Mouse (Mus musculus) right cerebral cortex, postnatal 14 days (tissue): ENCODE measurements around the gene Crtap.

Experiments used
- DNase-seq: peaks from one replicate; pipeline ENCODE4 v3.0.0; 2022

Crtap gene

DNA sequence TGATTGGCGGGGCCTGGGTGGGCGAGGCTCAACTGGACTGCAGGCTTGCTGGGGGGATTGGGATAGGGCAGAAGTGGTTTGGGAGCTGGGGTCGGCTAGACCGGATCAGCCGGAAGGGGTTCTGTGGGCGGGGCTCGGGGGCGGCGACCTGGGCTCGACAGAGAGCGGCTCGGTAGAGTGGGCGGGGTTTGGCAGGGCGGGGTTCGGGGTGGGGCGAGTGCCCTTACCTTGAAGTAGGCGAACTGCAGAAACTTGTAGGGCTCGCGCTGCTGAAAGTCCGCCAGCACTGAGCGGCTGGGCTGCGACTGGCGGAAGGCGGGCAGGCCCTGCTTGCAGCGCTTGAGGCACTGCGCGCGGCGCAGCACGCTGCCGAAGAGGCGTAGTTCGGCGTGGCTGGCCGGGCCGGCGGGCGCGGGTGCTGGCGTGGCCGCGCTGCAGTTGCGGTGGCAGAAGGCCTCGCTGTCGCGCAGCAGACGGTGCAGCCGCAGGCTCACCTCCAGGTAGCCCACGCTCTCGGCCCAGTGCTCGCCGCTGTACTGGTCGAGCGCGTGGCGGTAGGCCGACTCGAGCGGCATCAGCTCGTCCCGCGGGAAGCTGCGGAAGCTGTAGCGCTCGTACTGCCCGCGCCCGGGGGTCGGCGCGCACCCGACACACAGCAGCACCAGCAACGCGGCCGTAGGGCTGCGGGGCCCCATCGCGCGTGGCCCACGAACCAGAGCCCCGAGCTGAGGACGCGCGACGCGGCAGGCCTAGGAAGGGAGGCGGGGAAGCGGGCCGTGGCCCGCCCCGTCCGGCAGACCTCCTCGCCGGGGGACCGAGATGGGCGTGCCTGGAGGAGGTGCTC is at the start of gene Crtap:
Crtap (minus strand) TSS at position 771 of the 844 bp plus-strand sequence.
- DNase-seq: peak; percentile 33

- no peak for DNase-seq
Observed at GRCm38 (mm10) chr9:114435668-114436067, 45.2 kb upstream of the Crtap start.

DNA sequence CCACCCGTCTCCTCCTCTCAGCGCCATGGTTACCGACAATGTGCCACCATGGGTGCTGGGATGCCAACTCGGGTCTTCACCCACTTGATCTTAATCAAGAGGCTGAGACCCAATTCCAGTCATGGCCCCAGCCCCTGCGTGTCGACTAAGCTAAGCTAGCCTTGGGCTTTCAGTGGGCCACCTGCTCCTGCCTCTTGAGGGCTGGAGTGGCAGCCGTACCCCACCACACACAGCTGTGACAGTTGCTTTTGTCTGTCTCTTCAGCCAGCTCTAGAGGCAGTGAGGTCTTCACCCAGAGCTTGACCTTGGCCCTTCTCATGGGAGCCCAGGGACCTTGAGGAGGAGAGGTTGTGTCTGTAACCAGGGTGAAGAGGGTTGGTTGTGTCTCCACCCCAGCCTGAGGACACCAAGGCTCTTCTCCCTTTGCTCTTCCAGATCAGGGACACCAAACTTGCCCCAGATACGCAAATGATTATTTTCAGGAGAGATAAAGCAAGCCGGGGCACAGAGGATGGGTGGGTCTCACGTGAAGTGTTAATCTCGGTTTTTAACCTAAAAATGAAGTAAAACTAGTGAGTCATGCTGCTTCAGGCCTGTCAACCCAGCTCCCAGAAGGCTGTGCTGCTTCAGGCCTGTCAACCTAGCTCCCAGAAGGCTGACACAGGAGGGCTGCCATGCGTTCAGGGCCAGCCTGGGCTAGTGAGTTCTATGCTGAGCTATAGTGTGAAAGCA is 37.8 kb upstream of the Crtap start:
- no peak for DNase-seq

DNA sequence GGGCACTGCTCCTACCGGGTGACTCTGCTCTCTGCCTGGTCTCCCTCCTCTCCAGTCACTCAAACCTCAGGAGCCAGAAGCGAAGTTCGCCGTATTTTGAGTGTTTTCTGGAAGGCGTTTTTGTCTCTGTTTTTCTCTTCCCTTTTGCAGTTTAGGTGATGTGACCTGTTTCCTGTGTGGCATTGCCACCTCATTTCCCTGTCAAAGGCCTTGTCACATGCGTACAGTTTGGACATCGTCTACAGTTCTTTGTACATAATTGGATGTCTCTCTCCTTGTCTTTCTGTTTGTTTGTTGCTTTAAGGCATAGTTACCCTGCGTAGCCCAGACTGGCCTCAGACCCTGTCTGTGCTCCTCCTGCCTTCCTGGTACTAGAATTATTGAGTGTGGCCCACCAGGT is 37.0 kb upstream of the Crtap start:
- DNase-seq: no peak

DNA sequence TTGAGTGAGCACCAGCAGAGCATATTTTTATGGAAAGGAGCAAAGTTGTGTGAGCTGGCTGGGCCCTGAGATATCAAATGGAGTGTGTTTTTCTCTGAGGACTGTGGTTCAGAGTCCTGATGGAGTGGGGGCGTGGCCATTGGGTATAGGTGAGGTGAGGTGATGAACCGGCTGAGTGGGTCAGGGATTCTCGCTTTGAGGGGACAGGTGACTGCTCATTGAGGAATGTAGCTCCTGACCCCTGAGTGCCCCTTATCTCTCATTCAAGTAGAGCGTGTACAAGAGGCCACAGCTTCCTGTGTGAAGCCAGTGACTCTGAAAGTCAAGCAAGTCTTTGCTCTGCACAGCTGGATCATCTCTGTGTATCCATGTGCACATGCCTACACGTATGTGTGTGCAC is 35.7 kb upstream of the Crtap start:
- DNase-seq: no peak

- no peak for DNase-seq
Observed at GRCm38 (mm10) chr9:114425576-114425975, 35.1 kb upstream of the Crtap start.

DNA sequence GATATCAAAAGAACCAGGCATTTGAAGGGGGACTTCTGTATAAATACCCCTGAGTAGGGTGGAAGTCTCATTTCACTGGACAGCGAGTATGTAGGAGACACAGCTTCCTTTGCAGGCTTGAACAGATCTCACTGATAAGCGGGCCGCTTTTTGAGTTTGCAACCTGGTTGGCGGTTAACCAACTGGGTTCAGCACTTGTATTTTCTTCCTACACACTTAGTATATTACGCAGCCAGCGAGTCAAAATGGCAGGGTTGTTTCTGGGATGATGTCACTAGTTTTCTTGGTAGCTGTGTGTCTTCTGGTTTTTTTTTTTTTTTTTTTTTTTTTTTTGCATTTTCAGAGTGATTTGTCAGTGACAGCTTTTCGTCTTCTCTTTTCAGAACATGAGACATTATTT is 31.3 kb upstream of the Crtap start:
- no peak for DNase-seq

GRCm38 (mm10) chr9:114421045-114421444 is 30.6 kb upstream of the Crtap start:
- DNase-seq: no peak

GRCm38 (mm10) chr9:114420443-114420842 is 30.0 kb upstream of the Crtap start:
- no peak for DNase-seq

DNA sequence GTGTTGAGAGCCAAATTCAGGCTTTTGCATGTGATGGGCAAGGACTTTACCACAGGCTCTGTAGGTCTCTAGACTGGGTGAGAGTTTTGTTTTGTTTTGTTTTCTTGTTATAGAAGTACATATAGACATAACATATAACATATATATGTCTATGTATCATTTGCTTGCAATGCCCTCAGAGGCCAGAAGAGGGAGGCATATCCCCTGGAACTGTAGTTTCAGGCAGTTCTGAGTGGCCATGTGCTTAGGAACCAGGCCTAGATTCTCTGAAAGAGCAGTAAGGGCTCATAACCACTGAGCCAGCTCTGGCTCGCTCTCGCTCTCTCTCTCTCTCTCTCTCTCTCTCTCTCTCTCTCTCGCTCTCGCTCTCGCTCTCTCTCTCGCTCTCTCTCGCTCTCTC is 27.7 kb upstream of the Crtap start:
- peak; percentile 51 for DNase-seq

DNA sequence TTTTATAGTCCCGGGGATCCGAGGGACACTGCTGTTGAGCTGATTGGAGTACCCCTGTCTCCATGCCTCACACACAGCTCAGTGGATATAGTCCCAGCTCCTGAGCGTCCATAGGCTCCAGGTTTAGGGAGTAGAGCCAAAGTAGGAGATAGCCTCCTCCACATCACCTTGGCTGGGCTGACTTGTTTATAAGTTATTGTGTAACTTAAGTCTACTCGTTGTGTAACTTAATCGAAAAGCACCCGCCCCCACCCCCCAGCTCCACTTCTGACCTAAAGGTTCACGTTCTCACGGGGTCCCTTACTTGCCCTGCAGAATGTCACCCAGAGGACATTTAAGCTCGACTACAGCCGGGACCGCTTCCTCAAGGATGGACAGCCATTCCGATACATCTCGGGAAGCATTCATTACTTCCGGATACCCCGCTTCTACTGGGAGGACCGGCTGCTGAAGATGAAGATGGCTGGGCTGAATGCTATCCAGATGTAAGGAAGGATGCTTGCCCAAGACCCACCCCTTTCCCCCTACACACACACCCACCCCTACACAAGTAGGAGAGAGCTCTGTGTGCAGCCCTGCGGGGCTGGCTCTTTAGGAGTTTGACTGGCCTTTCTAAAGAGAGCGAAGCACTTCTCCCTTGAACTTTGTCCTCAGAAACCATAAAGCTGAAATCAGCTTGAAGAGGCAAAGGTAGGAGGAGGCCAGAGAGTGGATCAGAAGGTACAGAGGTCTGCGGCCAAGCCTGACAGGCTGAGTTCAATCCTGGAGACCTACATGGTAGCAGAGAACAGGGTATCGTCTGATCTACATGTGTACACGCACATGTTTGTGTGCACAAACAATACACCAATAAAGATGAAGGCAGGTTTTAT is 26.4 kb upstream of the Crtap start:
- DNase-seq: no peak

DNA sequence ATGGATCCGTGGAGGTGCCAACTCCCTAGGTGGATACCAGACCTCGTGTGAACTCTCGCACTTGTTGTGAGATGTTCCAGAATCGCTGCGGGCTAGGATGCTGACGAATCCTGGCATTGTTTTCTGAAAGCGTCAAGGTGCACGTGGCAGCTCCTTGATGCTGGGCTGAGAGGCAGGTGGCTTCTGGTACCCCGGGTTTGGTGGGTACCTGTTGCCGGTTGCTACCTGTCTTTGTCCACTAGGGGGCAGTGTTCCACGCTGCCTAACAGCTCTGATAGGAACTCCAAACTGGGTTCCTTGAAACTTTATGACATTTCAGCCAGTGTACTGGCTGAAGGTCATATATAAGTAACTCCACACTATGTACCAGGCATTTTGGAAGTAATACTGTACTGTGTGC is 25.2 kb upstream of the Crtap start:
- DNase-seq: peak; percentile 48

DNA sequence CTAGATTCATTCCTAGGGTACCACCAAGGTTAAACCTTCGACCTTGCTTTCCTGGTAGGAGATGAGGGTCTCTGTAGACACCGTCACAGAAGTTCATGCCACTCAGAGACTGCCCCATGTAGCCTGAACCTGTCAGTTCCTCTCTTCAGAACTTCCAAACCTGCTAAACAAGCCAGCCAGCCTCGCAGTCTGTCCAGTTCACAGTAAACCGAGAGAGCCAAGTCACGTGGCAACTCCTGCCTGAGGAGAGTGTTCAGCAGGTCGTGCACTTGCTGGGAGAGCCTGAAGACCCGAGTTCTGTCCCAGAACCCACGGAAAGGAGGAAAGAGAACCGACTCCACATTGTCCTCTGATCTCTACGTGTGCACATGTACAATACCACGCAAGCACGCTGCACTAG is 23.4 kb upstream of the Crtap start:
- DNase-seq: no peak

- no peak for DNase-seq
Observed at GRCm38 (mm10) chr9:114412406-114412805, 21.9 kb upstream of the Crtap start.

DNA sequence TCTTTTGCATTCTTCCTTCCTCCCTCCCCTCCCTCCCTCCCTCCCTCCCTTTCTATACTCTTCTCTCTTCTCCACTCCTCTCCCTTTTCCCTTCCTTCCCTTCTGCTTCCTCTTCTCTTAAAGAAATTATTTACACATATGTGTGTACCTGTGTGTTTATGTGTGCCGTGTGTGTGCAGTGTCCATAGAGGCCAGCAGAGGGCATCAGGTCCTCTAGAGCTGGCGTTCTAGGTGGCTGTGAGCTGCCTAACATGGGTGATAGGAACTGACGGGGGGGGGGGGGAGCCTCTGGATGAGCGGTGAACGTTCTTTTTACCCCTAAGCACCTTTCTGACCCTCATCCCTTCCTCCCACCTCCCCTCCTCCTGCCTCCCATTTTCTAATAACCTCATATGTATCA is 20.8 kb upstream of the Crtap start:
- no peak for DNase-seq

DNA sequence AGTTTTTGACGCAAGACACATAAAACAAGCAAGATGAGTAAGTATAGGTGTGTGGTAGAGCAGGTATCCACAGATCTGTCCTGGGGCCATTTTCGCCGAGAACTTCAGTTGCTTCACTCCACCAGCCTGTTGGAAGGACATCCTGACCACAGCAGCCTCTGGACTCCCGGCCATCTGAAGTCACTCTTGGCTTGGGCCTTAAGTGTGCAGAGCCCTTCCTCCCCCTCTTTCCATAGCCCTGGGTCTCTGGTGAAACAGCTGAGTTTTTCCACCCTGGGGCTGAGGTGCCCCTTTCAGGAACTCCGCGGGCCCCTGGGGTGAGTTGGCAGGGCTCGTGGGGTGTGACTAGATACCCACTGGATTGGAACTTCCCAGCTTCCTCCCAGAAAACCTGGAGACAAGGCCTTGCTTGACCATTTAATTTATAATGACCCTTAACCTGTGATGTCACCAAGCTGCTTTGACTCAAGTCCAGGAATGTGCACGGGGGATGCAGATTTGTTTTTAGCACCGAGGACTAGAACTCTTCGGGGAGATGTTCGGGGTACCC is 19.9 kb upstream of the Crtap start:
- no peak for DNase-seq

- DNase-seq: no peak
Observed at GRCm38 (mm10) chr9:114407676-114408075, 17.2 kb upstream of the Crtap start.

GRCm38 (mm10) chr9:114401685-114402080 is 11.2 kb upstream of the Crtap start:
- no peak for DNase-seq

GRCm38 (mm10) chr9:114400949-114401684 is 10.6 kb upstream of the Crtap start, which contains the start of the genes Glb1 and Tmppe:
Glb1 (plus strand) TSS chr9:114401076.
Tmppe (plus strand) TSS chr9:114401105.
- peak; percentile 74 for DNase-seq

- no peak for DNase-seq
Observed at GRCm38 (mm10) chr9:114400588-114400948, 10.1 kb upstream of the Crtap start.

- DNase-seq: no peak
Observed at GRCm38 (mm10) chr9:114399680-114400079, 9.2 kb upstream of the Crtap start.

- no peak for DNase-seq
Observed at GRCm38 (mm10) chr9:114395258-114395657, 4.8 kb upstream of the Crtap start.
